Mouse (Mus musculus): ENCODE data around the gene Tmem232. TPM values are rescaled to one million over a fixed set of nuclear protein-coding genes. Genes with fewer than 3 reads are reported as not detected.
A peak's percentile ranks its signal among the peaks of the same experiment; 100 is the strongest.
"Not testable (repeated sequence)": the region's sequence is repeated elsewhere in the genome, so short reads cannot be mapped to it uniquely, and the experiment has no call there.

Tmem232 gene
- polyA plus RNA-seq, 1 experiment from 2014 or later = 0.29 TPM

- WGBS = 92% methylated on average over 4 of the region's 4 CpGs
- H3K4me2 ChIP-seq (replicated peaks; ENCODE audit: low read depth, low read length) = no peak overlapping the region
- H3K36me3 ChIP-seq (ENCODE audit: control insufficient read depth, insufficient read depth, low read length) = no peaks in the 10 kb centered on the region
- H3K9ac ChIP-seq (ENCODE audit: low read depth, low read length) = no peak overlapping the region
- H3K27me3 ChIP-seq (ENCODE audit: control insufficient read depth, insufficient read depth, low read length) = no peaks in the 10 kb centered on the region
- H3K27ac ChIP-seq (ENCODE audit: low read depth, low read length) = no peak overlapping the region
- no peak overlapping the region for H3K4me3 ChIP-seq (ENCODE audit: low read depth, low read length)
- H3K9me3 ChIP-seq (ENCODE audit: control insufficient read depth, low read length) = no peaks in the 10 kb centered on the region
- H3K4me1 ChIP-seq (replicated peaks; ENCODE audit: control insufficient read depth, insufficient read depth, low read length) = no peaks in the 10 kb centered on the region
- ATAC-seq (ENCODE audit: low FRiP score) (no peak), DNase-seq (ENCODE audit: low spot score) (no peak)
These were observed 9.8 kb upstream of the Tmem232 start for GRCm38 (mm10) chr17:65550357-65550756.

- Histone ChIP-seq H3K27ac (ENCODE audit: low read depth, low read length) (no peak overlapping the region), H3K9me3 (ENCODE audit: control insufficient read depth, low read length) (no peaks in the 10 kb centered on the region), H3K4me1 (replicated peaks; ENCODE audit: control insufficient read depth, insufficient read depth, low read length) (no peaks in the 10 kb centered on the region), H3K4me3 (ENCODE audit: low read depth, low read length) (no peak overlapping the region), H3K9ac (ENCODE audit: low read depth, low read length) (no peak overlapping the region), H3K27me3 (ENCODE audit: control insufficient read depth, insufficient read depth, low read length) (no peaks in the 10 kb centered on the region), H3K36me3 (ENCODE audit: control insufficient read depth, insufficient read depth, low read length) (no peaks in the 10 kb centered on the region), H3K4me2 (replicated peaks; ENCODE audit: low read depth, low read length) (no peak overlapping the region)
- 78% methylated on average over 18 of the region's 18 CpGs for WGBS
- DNase-seq (ENCODE audit: low spot score) (no peak), ATAC-seq (ENCODE audit: low FRiP score) (no peak)
These were observed 8.2 kb upstream of the Tmem232 start for GRCm38 (mm10) chr17:65548698-65549365.

DNA sequence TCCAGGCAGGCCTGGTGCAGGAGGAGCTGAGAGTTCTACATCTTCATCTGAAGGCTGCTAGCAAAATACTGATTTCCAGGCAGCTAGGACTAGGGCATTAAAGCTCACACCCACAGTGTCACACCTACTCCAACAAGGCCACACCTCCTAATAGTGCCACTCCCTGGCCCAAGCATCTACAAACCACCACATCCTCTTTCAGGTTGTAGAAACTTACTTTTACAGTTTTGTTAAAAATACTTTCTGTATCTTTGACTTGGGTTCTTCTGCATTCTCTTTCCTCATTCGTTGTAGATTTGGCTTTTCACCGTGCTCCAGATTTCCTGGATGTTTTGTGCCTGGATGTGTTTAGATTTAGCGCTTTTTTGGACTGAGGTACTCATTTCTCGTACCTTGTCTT is 5.6 kb upstream of the Tmem232 start:
- not testable (repeated sequence) for H3K4me1 ChIP-seq (replicated peaks; ENCODE audit: control insufficient read depth, insufficient read depth, low read length); H3K27ac ChIP-seq (ENCODE audit: low read depth, low read length); H3K27me3 ChIP-seq (ENCODE audit: control insufficient read depth, insufficient read depth, low read length); H3K36me3 ChIP-seq (ENCODE audit: control insufficient read depth, insufficient read depth, low read length); H3K9ac ChIP-seq (ENCODE audit: low read depth, low read length); DNase-seq (ENCODE audit: low spot score); ATAC-seq (ENCODE audit: low FRiP score); H3K9me3 ChIP-seq (ENCODE audit: control insufficient read depth, low read length); H3K4me3 ChIP-seq (ENCODE audit: low read depth, low read length); H3K4me2 ChIP-seq (replicated peaks; ENCODE audit: low read depth, low read length)
- 94% methylated on average over 4 of the region's 4 CpGs for WGBS

DNA sequence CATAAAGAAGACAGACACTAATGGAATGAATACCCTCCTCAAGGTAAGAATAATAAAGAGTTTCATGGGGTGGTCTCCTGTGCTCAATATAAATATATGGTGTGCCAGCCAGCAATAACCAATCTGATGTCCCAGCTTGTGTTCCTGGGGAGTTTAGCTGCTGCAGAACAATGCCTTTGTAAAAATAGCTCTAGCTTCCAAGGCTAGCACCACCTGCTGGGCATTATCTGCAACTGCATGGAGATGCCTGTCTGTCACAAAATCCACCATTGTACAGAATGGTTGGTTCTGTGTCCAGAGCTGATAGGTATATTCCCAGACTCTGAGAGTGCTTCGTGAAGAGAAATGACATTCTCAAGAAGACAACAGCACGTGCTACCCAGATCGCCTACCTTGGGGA is 4.4 kb downstream of the Tmem232 start:
- Histone ChIP-seq H3K27me3 (ENCODE audit: control insufficient read depth, insufficient read depth, low read length) (no peaks in the 10 kb centered on the region), H3K27ac (ENCODE audit: low read depth, low read length) (no peak overlapping the region), H3K9me3 (ENCODE audit: control insufficient read depth, low read length) (no peaks in the 10 kb centered on the region), H3K36me3 (ENCODE audit: control insufficient read depth, insufficient read depth, low read length) (no peaks in the 10 kb centered on the region), H3K9ac (ENCODE audit: low read depth, low read length) (no peak overlapping the region), H3K4me1 (replicated peaks; ENCODE audit: control insufficient read depth, insufficient read depth, low read length) (no peaks in the 10 kb centered on the region), H3K4me3 (ENCODE audit: low read depth, low read length) (no peak overlapping the region), H3K4me2 (replicated peaks; ENCODE audit: low read depth, low read length) (no peak overlapping the region)
- WGBS = 29% methylated on average over 3 of the region's 3 CpGs
- ATAC-seq (ENCODE audit: low FRiP score) (peak; percentile 39; the same call in 1 of the 2 replicates), DNase-seq (ENCODE audit: low spot score) (peak; percentile 78)

GRCm38 (mm10) chr17:65532381-65532780 is 8.2 kb downstream of the Tmem232 start:
- H3K36me3 ChIP-seq (ENCODE audit: control insufficient read depth, insufficient read depth, low read length); H3K27me3 ChIP-seq (ENCODE audit: control insufficient read depth, insufficient read depth, low read length); H3K4me2 ChIP-seq (replicated peaks; ENCODE audit: low read depth, low read length); H3K4me1 ChIP-seq (replicated peaks; ENCODE audit: control insufficient read depth, insufficient read depth, low read length); DNase-seq (ENCODE audit: low spot score); H3K27ac ChIP-seq (ENCODE audit: low read depth, low read length); ATAC-seq (ENCODE audit: low FRiP score); H3K4me3 ChIP-seq (ENCODE audit: low read depth, low read length); H3K9me3 ChIP-seq (ENCODE audit: control insufficient read depth, low read length); H3K9ac ChIP-seq (ENCODE audit: low read depth, low read length): not testable (repeated sequence)

GRCm38 (mm10) chr17:65527529-65527928 is 13.1 kb downstream of the Tmem232 start:
- 76% methylated on average over 5 of the region's 5 CpGs for WGBS
- no peak for DNase-seq (ENCODE audit: low spot score)

GRCm38 (mm10) chr17:65513517-65513916 is 27.1 kb downstream of the Tmem232 start:
- Histone ChIP-seq H3K4me2 (replicated peaks; ENCODE audit: low read depth, low read length) (no peak overlapping the region), H3K4me3 (ENCODE audit: low read depth, low read length) (no peak overlapping the region), H3K36me3 (ENCODE audit: control insufficient read depth, insufficient read depth, low read length) (no peaks in the 10 kb centered on the region), H3K4me1 (replicated peaks; ENCODE audit: control insufficient read depth, insufficient read depth, low read length) (no peaks in the 10 kb centered on the region), H3K27me3 (ENCODE audit: control insufficient read depth, insufficient read depth, low read length) (no peaks in the 10 kb centered on the region), H3K9ac (ENCODE audit: low read depth, low read length) (no peak overlapping the region), H3K27ac (ENCODE audit: low read depth, low read length) (no peak overlapping the region), H3K9me3 (ENCODE audit: control insufficient read depth, low read length) (no peaks in the 10 kb centered on the region)
- ATAC-seq (ENCODE audit: low FRiP score) (no peak), DNase-seq (ENCODE audit: low spot score) (no peak)
- WGBS = 81% methylated on average over 3 of the region's 3 CpGs

More at GRCm38 (mm10) chr17:65527529-65527928, 13.1 kb downstream of the Tmem232 start:
- Histone ChIP-seq H3K36me3 (ENCODE audit: control insufficient read depth, insufficient read depth, low read length) (no peaks in the 10 kb centered on the region), H3K4me1 (replicated peaks; ENCODE audit: control insufficient read depth, insufficient read depth, low read length) (no peaks in the 10 kb centered on the region), H3K9me3 (ENCODE audit: control insufficient read depth, low read length) (no peaks in the 10 kb centered on the region), H3K9ac (ENCODE audit: low read depth, low read length) (no peak overlapping the region), H3K27me3 (ENCODE audit: control insufficient read depth, insufficient read depth, low read length) (no peaks in the 10 kb centered on the region), H3K4me3 (ENCODE audit: low read depth, low read length) (no peak overlapping the region), H3K27ac (ENCODE audit: low read depth, low read length) (no peak overlapping the region), H3K4me2 (replicated peaks; ENCODE audit: low read depth, low read length) (no peak overlapping the region)
- ATAC-seq (ENCODE audit: low FRiP score) = no peak

DNA sequence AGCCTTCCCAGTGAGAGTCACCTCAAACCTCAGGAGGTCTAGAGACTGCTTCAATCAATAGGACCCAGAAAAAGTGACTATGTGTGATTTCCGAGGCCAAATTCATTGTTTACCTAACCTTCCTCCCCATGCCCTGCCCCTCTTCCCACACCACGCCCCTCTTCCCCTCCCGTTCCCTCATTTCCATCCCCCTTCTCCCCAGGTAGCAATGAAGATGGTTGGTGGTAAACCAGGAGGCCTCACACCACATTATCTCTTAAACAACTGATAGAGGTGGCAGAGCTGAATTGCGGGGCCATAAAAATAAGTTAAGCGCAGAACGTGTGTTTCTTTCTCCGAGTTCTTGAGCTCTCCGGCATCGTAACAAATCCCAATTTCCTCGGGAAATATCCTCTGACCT is 55.9 kb downstream of the Tmem232 start:
- Histone ChIP-seq H3K36me3 (ENCODE audit: control insufficient read depth, insufficient read depth, low read length) (no peaks in the 10 kb centered on the region), H3K27ac (ENCODE audit: low read depth, low read length) (no peak overlapping the region), H3K4me2 (replicated peaks; ENCODE audit: low read depth, low read length) (no peak overlapping the region), H3K4me3 (ENCODE audit: low read depth, low read length) (no peak overlapping the region), H3K27me3 (ENCODE audit: control insufficient read depth, insufficient read depth, low read length) (no peaks in the 10 kb centered on the region), H3K9me3 (ENCODE audit: control insufficient read depth, low read length) (no peaks in the 10 kb centered on the region), H3K4me1 (replicated peaks; ENCODE audit: control insufficient read depth, insufficient read depth, low read length) (no peaks in the 10 kb centered on the region), H3K9ac (ENCODE audit: low read depth, low read length) (no peak overlapping the region)
- ATAC-seq (ENCODE audit: low FRiP score) = no peak
- DNase-seq (ENCODE audit: low spot score) = no peak
- 77% methylated on average over 10 of the region's 10 CpGs for WGBS

DNA sequence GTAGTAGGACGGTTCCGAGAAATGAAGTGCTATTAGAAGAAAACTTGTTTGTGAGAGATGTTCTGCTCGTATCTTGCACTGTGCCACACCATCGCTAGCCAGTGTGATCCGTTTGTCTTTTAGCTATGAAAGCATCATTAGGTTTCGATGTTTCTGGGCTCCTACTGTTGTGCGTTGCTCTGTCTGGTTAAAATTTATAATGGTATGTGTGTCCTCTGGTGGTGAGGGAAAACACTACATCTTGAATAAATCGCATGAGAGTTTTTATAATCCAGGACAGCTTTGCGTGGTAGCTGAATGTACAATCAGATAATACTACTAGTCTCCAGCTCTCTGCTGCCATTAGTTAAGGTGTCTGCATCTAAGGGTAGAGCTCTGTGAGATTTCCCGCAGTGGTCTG is 63.8 kb downstream of the Tmem232 start:
- Histone ChIP-seq H3K36me3 (ENCODE audit: control insufficient read depth, insufficient read depth, low read length) (no peaks in the 10 kb centered on the region), H3K9me3 (ENCODE audit: control insufficient read depth, low read length) (no peaks in the 10 kb centered on the region), H3K9ac (ENCODE audit: low read depth, low read length) (no peak overlapping the region), H3K27ac (ENCODE audit: low read depth, low read length) (no peak overlapping the region), H3K4me2 (replicated peaks; ENCODE audit: low read depth, low read length) (no peak overlapping the region), H3K27me3 (ENCODE audit: control insufficient read depth, insufficient read depth, low read length) (no peaks in the 10 kb centered on the region), H3K4me1 (replicated peaks; ENCODE audit: control insufficient read depth, insufficient read depth, low read length) (no peaks in the 10 kb centered on the region), H3K4me3 (ENCODE audit: low read depth, low read length) (no peak overlapping the region)
- ATAC-seq (ENCODE audit: low FRiP score) (no peak), DNase-seq (ENCODE audit: low spot score) (no peak)
- 95% methylated on average over 10 of the region's 10 CpGs for WGBS

Measured in hindbrain, embryonic 11.5 days (tissue).